Mouse (Mus musculus) thymus, adult 2 months (tissue): ENCODE measurements around the gene Setdb1.

ENCODE experiments used
- CTCF ChIP-seq: fragments of 200-500 bp; IDR thresholded peaks from 2 replicates; pipeline ENCODE4 v1.5.1; 2012; ENCODE audit warnings: mild to moderate bottlenecking, control low read depth, low read length, moderate library complexity, borderline replicate concordance; ENCODE audit not compliant: control insufficient read depth, poor library complexity, insufficient read depth; ENCODE audit errors: extremely low read depth
- POLR2A ChIP-seq: fragments of 200-500 bp; IDR thresholded peaks from 2 replicates; pipeline ENCODE4 v1.6.1; 2012; ENCODE audit warnings: mild to moderate bottlenecking, low read length, control low read depth, moderate library complexity; ENCODE audit not compliant: control insufficient read depth, poor library complexity, insufficient read depth; ENCODE audit errors: extremely low read depth

DNA sequence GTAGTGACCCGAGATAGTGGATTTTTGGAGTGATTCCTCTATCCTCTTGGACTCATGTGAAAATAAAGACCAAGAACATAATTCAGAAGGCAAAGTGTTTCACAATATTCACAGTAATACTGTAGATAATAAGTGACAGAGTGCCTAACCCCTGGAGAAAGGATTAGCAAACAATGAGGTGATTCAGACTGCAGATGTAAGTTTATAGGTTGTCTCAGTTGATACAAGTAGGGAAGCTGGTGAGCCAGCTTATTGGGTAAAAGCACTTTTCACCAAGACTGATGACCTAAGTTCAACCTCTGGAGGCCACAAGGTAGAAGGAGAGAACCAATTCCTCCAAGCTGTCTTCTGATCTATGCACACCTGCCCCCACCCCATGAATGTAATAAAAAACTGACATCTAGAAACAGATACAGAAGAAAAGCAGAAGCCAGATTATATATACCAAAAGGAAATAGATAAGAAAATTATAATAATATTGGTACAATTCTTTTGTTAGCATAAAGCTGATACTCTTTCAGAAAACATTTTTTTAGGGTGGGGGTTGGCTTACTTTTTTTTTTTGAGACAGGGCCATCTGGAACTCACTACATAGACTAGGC is 28.1 kb downstream of the Setdb1 start:
- TF ChIP-seq POLR2A (no peak), CTCF (no peak)
